Mouse (Mus musculus): ENCODE measurements at regions not wholly inside any gene's neighbourhood (a gene's known extent, or its start where the extent isn't known, plus 50 kb on each side); places are given as distances from the start of the nearest gene placed in this dataset.
A peak's percentile ranks its signal among the peaks of the same experiment; 100 is the strongest.

DNA sequence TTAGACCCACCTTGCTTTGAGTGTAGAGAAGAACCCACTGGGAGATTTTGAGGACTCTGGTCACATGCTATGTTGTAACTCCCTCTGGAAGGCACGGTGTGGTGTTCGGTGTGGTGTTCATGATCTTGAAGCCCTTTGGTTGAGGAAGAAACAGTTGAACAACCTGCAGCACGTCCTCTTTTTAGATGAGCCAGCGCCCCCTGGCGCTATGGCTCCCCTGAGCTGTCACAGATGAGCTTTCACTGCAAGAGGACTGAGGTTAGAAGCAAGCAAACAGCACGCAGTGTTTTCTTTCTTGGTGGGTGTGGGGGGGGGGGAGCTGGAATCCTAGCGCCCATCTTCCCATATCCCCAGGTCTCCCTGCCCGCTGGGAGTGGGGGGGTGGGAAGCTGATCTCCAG, 177.9 kb downstream of the Thbs2 start:
- DNase-seq (peak; percentile 36), ATAC-seq (no peak)
- H3K4me1 ChIP-seq (ENCODE audit: insufficient read depth), result no peaks in the 10 kb centered on the region
- no peak overlapping the region for H3K9ac ChIP-seq (replicated peaks)
- H3K27me3 ChIP-seq (ENCODE audit: insufficient read depth, low read length), result no peaks in the 10 kb centered on the region
- no peak overlapping the region for H3K27ac ChIP-seq (ENCODE audit: low read depth)
- no peaks in the 10 kb centered on the region for H3K36me3 ChIP-seq (replicated peaks; ENCODE audit: insufficient read depth, low read length)
- no peaks in the 10 kb centered on the region for H3K9me3 ChIP-seq (ENCODE audit: low read length)
- WGBS (ENCODE audit: insufficient replicate concordance), result 34% methylated on average over 7 of the region's 8 CpGs
- H3K4me2 ChIP-seq (ENCODE audit: low read depth, low read length), result no peak overlapping the region
- no peak overlapping the region for H3K4me3 ChIP-seq (ENCODE audit: low read depth, low read length)
- TF ChIP-seq CTCF (IDR thresholded peaks at IDR 0.05; ENCODE audit: low read depth) (peak; percentile 64), EP300 (IDR thresholded peaks at IDR 0.05; ENCODE audit: low read depth) (no peak)

GRCm38 (mm10) chr17:14513454-14513853, 180.6 kb downstream of the Thbs2 start:
- Histone ChIP-seq H3K4me1 (ENCODE audit: insufficient read depth) (no peaks in the 10 kb centered on the region), H3K4me2 (ENCODE audit: low read depth, low read length) (no peak overlapping the region), H3K27ac (ENCODE audit: low read depth) (no peak overlapping the region), H3K27me3 (ENCODE audit: insufficient read depth, low read length) (no peaks in the 10 kb centered on the region), H3K9ac (replicated peaks) (no peak overlapping the region), H3K4me3 (ENCODE audit: low read depth, low read length) (no peak overlapping the region), H3K9me3 (ENCODE audit: low read length) (no peaks in the 10 kb centered on the region), H3K36me3 (replicated peaks; ENCODE audit: insufficient read depth, low read length) (no peaks in the 10 kb centered on the region)
- TF ChIP-seq CTCF (IDR thresholded peaks at IDR 0.05; ENCODE audit: low read depth), result no peak
- TF ChIP-seq EP300 (IDR thresholded peaks at IDR 0.05; ENCODE audit: low read depth), result no peak
- DNase-seq (no peak), ATAC-seq (no peak)
- WGBS (ENCODE audit: insufficient replicate concordance), result 61% methylated on average over 4 of the region's 4 CpGs

GRCm38 (mm10) chr17:14510486-14510885, 183.5 kb downstream of the Thbs2 start:
- no peak overlapping the region for H3K9ac ChIP-seq (replicated peaks)
- H3K27ac ChIP-seq (ENCODE audit: low read depth), result no peak overlapping the region
- TF ChIP-seq EP300 (IDR thresholded peaks at IDR 0.05; ENCODE audit: low read depth), result no peak
- no peak for TF ChIP-seq CTCF (IDR thresholded peaks at IDR 0.05; ENCODE audit: low read depth)
- H3K4me1 ChIP-seq (ENCODE audit: insufficient read depth), result no peaks in the 10 kb centered on the region
- ATAC-seq (no peak), DNase-seq (no peak)
- H3K4me2 ChIP-seq (ENCODE audit: low read depth, low read length), result no peak overlapping the region
- no peaks in the 10 kb centered on the region for H3K9me3 ChIP-seq (ENCODE audit: low read length)
- H3K4me3 ChIP-seq (ENCODE audit: low read depth, low read length), result no peak overlapping the region
- no peaks in the 10 kb centered on the region for H3K27me3 ChIP-seq (ENCODE audit: insufficient read depth, low read length)
- 61% methylated on average over 6 of the region's 6 CpGs for WGBS (ENCODE audit: insufficient replicate concordance)
- H3K36me3 ChIP-seq (replicated peaks; ENCODE audit: insufficient read depth, low read length), result no peaks in the 10 kb centered on the region

DNA sequence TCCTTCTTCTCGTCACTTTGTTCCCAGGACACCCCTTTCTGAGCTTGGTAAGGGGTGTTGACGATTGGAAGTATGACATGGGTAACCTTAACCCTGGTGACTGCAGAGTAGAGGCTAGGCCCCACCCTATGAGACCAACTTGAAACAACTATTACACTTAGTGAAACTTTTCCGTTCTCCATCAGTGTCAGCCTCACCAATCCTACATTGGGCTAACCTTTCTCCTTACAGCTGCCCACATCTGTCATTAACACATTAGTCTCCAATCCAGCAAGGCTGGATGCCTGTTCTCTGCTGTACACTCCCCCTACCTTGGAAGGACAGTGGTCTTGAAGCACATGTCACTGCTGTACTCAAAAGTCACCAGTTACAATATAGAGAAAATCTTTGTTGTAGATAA, 186.9 kb downstream of the Thbs2 start:
- no peak for TF ChIP-seq CTCF (IDR thresholded peaks at IDR 0.05; ENCODE audit: low read depth)
- TF ChIP-seq EP300 (IDR thresholded peaks at IDR 0.05; ENCODE audit: low read depth), result no peak
- H3K4me3 ChIP-seq (ENCODE audit: low read depth, low read length), result no peak overlapping the region
- H3K27ac ChIP-seq (ENCODE audit: low read depth), result no peak overlapping the region

GRCm38 (mm10) chr17:14506123-14506522, 187.9 kb downstream of the Thbs2 start:
- TF ChIP-seq CTCF (IDR thresholded peaks at IDR 0.05; ENCODE audit: low read depth), result no peak
- TF ChIP-seq EP300 (IDR thresholded peaks at IDR 0.05; ENCODE audit: low read depth), result no peak
- Histone ChIP-seq H3K4me1 (ENCODE audit: insufficient read depth) (no peaks in the 10 kb centered on the region), H3K27me3 (ENCODE audit: insufficient read depth, low read length) (no peaks in the 10 kb centered on the region), H3K9me3 (ENCODE audit: low read length) (no peaks in the 10 kb centered on the region), H3K27ac (ENCODE audit: low read depth) (no peak overlapping the region), H3K36me3 (replicated peaks; ENCODE audit: insufficient read depth, low read length) (no peaks in the 10 kb centered on the region), H3K4me2 (ENCODE audit: low read depth, low read length) (no peak overlapping the region), H3K9ac (replicated peaks) (no peak overlapping the region), H3K4me3 (ENCODE audit: low read depth, low read length) (no peak overlapping the region)
- ATAC-seq, result no peak
- no peak for DNase-seq

More for the DNA sequence above, 186.9 kb downstream of the Thbs2 start:
- Histone ChIP-seq H3K9ac (replicated peaks) (no peak overlapping the region), H3K36me3 (replicated peaks; ENCODE audit: insufficient read depth, low read length) (no peaks in the 10 kb centered on the region), H3K4me2 (ENCODE audit: low read depth, low read length) (no peak overlapping the region), H3K4me1 (ENCODE audit: insufficient read depth) (no peaks in the 10 kb centered on the region), H3K27me3 (ENCODE audit: insufficient read depth, low read length) (no peaks in the 10 kb centered on the region), H3K9me3 (ENCODE audit: low read length) (no peaks in the 10 kb centered on the region)
- WGBS (ENCODE audit: insufficient replicate concordance), result 72% methylated on average over 3 of the region's 3 CpGs
- DNase-seq (no peak), ATAC-seq (no peak)

DNA sequence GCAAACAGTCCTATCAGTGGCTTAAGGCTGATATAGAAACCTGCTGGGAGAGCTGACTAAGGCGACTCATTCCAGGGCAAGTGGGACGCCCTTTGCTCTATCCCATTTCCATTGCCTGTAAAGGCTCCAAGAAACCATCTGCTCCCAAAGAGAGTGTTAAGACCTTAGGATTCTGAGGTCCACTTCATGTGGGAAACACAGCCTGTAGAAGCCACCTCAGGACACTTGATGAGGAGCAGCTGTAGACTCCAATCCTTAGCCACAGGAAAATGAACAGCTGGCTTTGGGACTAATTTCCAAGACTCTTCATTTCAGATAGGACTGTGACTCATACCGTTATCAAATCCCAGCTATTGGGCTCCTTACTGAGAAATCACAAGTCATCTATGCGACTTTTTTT, 188.6 kb downstream of the Thbs2 start:
- H3K4me3 ChIP-seq (ENCODE audit: low read depth, low read length), result no peak overlapping the region
- no peaks in the 10 kb centered on the region for H3K9me3 ChIP-seq (ENCODE audit: low read length)
- H3K27me3 ChIP-seq (ENCODE audit: insufficient read depth, low read length), result no peaks in the 10 kb centered on the region
- no peak for TF ChIP-seq CTCF (IDR thresholded peaks at IDR 0.05; ENCODE audit: low read depth)
- TF ChIP-seq EP300 (IDR thresholded peaks at IDR 0.05; ENCODE audit: low read depth), result no peak
- H3K36me3 ChIP-seq (replicated peaks; ENCODE audit: insufficient read depth, low read length), result no peaks in the 10 kb centered on the region
- DNase-seq, result no peak
- H3K4me1 ChIP-seq (ENCODE audit: insufficient read depth), result no peaks in the 10 kb centered on the region
- 77% methylated on average over 4 of the region's 4 CpGs for WGBS (ENCODE audit: insufficient replicate concordance)
- H3K27ac ChIP-seq (ENCODE audit: low read depth), result no peak overlapping the region
- no peak overlapping the region for H3K9ac ChIP-seq (replicated peaks)
- no peak for ATAC-seq
- H3K4me2 ChIP-seq (ENCODE audit: low read depth, low read length), result no peak overlapping the region

DNA sequence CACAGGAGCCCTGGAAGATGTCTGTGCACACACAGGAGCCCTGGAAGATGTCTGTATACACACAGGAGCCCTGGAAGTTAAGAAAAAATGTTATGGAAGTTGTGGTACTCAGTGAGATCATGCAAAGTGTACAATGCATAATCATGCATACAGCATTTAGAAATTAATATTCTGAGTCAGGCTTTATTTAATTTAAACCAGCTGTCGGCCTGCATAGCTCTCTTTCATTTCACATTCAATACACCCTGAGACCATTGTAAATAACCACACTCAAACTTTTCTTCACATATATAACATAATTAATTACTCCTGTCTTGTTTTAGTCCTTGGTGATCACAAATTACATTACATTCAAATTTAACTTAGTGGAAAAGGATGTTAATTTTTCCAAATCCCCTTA, 190.4 kb downstream of the Thbs2 start:
- WGBS (ENCODE audit: insufficient replicate concordance), result 90% methylated on average over 1 of the region's 1 CpGs
- no peak for DNase-seq

More for the DNA sequence above, 190.4 kb downstream of the Thbs2 start:
- Histone ChIP-seq H3K27ac (ENCODE audit: low read depth) (no peak overlapping the region), H3K27me3 (ENCODE audit: insufficient read depth, low read length) (no peaks in the 10 kb centered on the region), H3K36me3 (replicated peaks; ENCODE audit: insufficient read depth, low read length) (no peaks in the 10 kb centered on the region), H3K4me3 (ENCODE audit: low read depth, low read length) (no peak overlapping the region), H3K9me3 (ENCODE audit: low read length) (no peaks in the 10 kb centered on the region), H3K9ac (replicated peaks) (no peak overlapping the region), H3K4me1 (ENCODE audit: insufficient read depth) (no peaks in the 10 kb centered on the region), H3K4me2 (ENCODE audit: low read depth, low read length) (no peak overlapping the region)
- TF ChIP-seq CTCF (IDR thresholded peaks at IDR 0.05; ENCODE audit: low read depth) (no peak), EP300 (IDR thresholded peaks at IDR 0.05; ENCODE audit: low read depth) (no peak)
- ATAC-seq, result no peak

All from liver, postnatal 0 days (tissue).